17 mouse cellular contexts compared by ENCODE assay signal in the genomic region with DNA sequence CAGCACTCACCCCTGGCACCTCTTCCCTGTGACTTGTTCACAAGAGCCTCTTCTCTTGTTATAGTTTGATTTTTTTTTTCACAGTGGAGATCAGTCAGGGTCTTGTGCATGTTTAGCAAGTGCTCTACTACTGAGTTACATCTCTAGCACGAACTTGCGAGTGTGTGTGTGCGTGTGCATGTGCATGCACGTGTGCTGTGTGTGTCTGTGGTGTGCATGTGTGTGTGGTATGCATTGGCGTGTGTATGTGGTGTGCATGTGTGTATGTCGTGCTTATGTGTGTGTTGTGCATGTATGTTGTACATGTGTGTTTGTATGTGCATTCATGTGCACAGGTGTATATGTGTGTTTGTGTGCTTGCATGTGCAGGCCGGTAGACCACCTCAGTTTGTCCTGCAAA. TPM values are rescaled to one million over a fixed set of nuclear protein-coding genes. Genes with fewer than 3 reads are reported as not detected.
DNase-seq lines count a peak whose midpoint lies in the region; ATAC-seq and TF ChIP-seq lines count a peak whose summit lies in the region.
"Had no signal": no experiment of that assay in that cellular context is flagged by ENCODE, and none has a peak within 500 bp of the region (broad histone marks: within the 10 kb centered on the region; RNA-seq: fewer than 3 reads in every experiment).

No protein-coding gene starts in this region.

- H3K9ac ChIP-seq in lung, embryonic 14.5 days = no peak overlapping the region
- no peak overlapping the region for H3K9ac ChIP-seq in lung, postnatal 0 days (replicated peaks; ENCODE audit: low read depth)
- no peak overlapping the region for H3K9ac ChIP-seq in intestine, embryonic 16.5 days (ENCODE audit: low read depth, low read length)
- no peak overlapping the region for H3K9ac ChIP-seq in stomach, embryonic 16.5 days (ENCODE audit: low read length)
- H3K9ac ChIP-seq: forebrain, embryonic 13.5 days; forebrain, postnatal 0 days; hindbrain, embryonic 15.5 days had no signal

- no peak for TF ChIP-seq EP300 in lung, postnatal 0 days (IDR thresholded peaks at IDR 0.05)

- no peak for TF ChIP-seq CTCF in lung, embryonic 14.5 days (IDR thresholded peaks at IDR 0.05; ENCODE audit: low read depth)
- no peak for TF ChIP-seq CTCF in lung, postnatal 0 days (IDR thresholded peaks at IDR 0.05)
- TF ChIP-seq CTCF in bone marrow, adult 2 months (IDR thresholded peaks at IDR 0.05; ENCODE audit: control insufficient read depth, insufficient read depth, low read length) = 0 out of 2 replicates have a peak, but pooled peaks have one; percentile 2

- H3K9me3 ChIP-seq in lung, embryonic 14.5 days (ENCODE audit: low read depth, low read length) = no peaks in the 10 kb centered on the region
- no peaks in the 10 kb centered on the region for H3K9me3 ChIP-seq in lung, postnatal 0 days (ENCODE audit: low read length)
- no peaks in the 10 kb centered on the region for H3K9me3 ChIP-seq in intestine, embryonic 16.5 days (ENCODE audit: control insufficient read depth, low read length)
- no peaks in the 10 kb centered on the region for H3K9me3 ChIP-seq in stomach, embryonic 16.5 days (replicated peaks; ENCODE audit: control insufficient read depth, low read length)
- H3K9me3 ChIP-seq: embryonic facial prominence, embryonic 10.5 days; forebrain, embryonic 13.5 days; hindbrain, embryonic 15.5 days had no signal

- H3K4me1 ChIP-seq in lung, embryonic 14.5 days (ENCODE audit: insufficient read depth) = no peaks in the 10 kb centered on the region
- no peaks in the 10 kb centered on the region; the same call in 1 of the 2 replicates for H3K4me1 ChIP-seq in lung, postnatal 0 days (ENCODE audit: insufficient read depth, low read depth, low read length)
- peaks cover 1% of the 10 kb centered on the region for H3K4me1 ChIP-seq in bone marrow, adult 2 months (ENCODE audit: control insufficient read depth, insufficient read depth, low read length)
- H3K4me1 ChIP-seq in intestine, embryonic 16.5 days (ENCODE audit: control insufficient read depth, insufficient read depth, low read length) = peaks cover 16% of the 10 kb centered on the region
- peaks cover 6% of the 10 kb centered on the region; the same call in 1 of the 2 replicates for H3K4me1 ChIP-seq in stomach, embryonic 16.5 days (ENCODE audit: control insufficient read depth, insufficient read depth, low read length)
- H3K4me1 ChIP-seq: forebrain, embryonic 13.5 days; hindbrain, embryonic 15.5 days had no signal

- H3K27me3 ChIP-seq in lung, embryonic 14.5 days (ENCODE audit: insufficient read depth, low read length) = no peaks in the 10 kb centered on the region
- no peaks in the 10 kb centered on the region for H3K27me3 ChIP-seq in lung, postnatal 0 days (replicated peaks; ENCODE audit: insufficient read depth, low read length)
- no peaks in the 10 kb centered on the region for H3K27me3 ChIP-seq in intestine, embryonic 16.5 days (replicated peaks; ENCODE audit: control insufficient read depth, insufficient read depth, low read length)
- no peaks in the 10 kb centered on the region for H3K27me3 ChIP-seq in stomach, embryonic 16.5 days (ENCODE audit: control insufficient read depth, insufficient read depth, low read length)
- H3K27me3 ChIP-seq: forebrain, embryonic 13.5 days; hindbrain, embryonic 15.5 days had no signal

- ATAC-seq in lung, embryonic 14.5 days (ENCODE audit: insufficient read depth) = no peak
- no peak for ATAC-seq in lung, postnatal 0 days
- ATAC-seq in intestine, embryonic 16.5 days = no peak
- no peak for ATAC-seq in stomach, embryonic 16.5 days (ENCODE audit: insufficient read depth, low FRiP score)
- ATAC-seq in frontal cortex, adult (ENCODE audit: low TSS enrichment) = no peak
- ATAC-seq: forebrain, embryonic 13.5 days; forebrain, postnatal 0 days had no signal

- no peak overlapping the region for H3K4me2 ChIP-seq in lung, embryonic 14.5 days
- no peak overlapping the region for H3K4me2 ChIP-seq in lung, postnatal 0 days (replicated peaks; ENCODE audit: low read depth, low read length)
- H3K4me2 ChIP-seq in intestine, embryonic 16.5 days (ENCODE audit: low read depth, low read length) = no peak overlapping the region
- no peak overlapping the region for H3K4me2 ChIP-seq in stomach, embryonic 16.5 days (ENCODE audit: low read depth, low read length)
- H3K4me2 ChIP-seq: forebrain, embryonic 13.5 days; heart, embryonic 11.5 days; hindbrain, embryonic 15.5 days had no signal

- H3K36me3 ChIP-seq in lung, embryonic 14.5 days (ENCODE audit: insufficient read depth) = peaks cover 14% of the 10 kb centered on the region; the same call in 1 of the 2 replicates
- H3K36me3 ChIP-seq in lung, postnatal 0 days (ENCODE audit: insufficient read depth, low read length) = no peaks in the 10 kb centered on the region
- no peaks in the 10 kb centered on the region for H3K36me3 ChIP-seq in intestine, embryonic 16.5 days (ENCODE audit: control insufficient read depth, insufficient read depth, low read length)
- H3K36me3 ChIP-seq in stomach, embryonic 16.5 days (ENCODE audit: control insufficient read depth, insufficient read depth, low read length) = no peaks in the 10 kb centered on the region
- H3K36me3 ChIP-seq: hindbrain, embryonic 15.5 days had no signal

- 86% methylated on average over 7 of the region's 7 CpGs for WGBS in lung, embryonic 14.5 days
- WGBS in lung, postnatal 0 days = 86% methylated on average over 7 of the region's 7 CpGs
- WGBS in bone marrow, adult 2 months = 85% methylated on average over 7 of the region's 7 CpGs
- 92% methylated on average over 7 of the region's 7 CpGs for WGBS in intestine, embryonic 16.5 days
- 91% methylated on average over 7 of the region's 7 CpGs for WGBS in stomach, embryonic 16.5 days

- H3K4me3 ChIP-seq in lung, embryonic 14.5 days (ENCODE audit: low read depth, low read length) = no peak overlapping the region
- H3K4me3 ChIP-seq in lung, postnatal 0 days (ENCODE audit: low read depth, low read length) = no peak overlapping the region
- no peak overlapping the region for H3K4me3 ChIP-seq in bone marrow, adult 2 months (replicated peaks; ENCODE audit: control insufficient read depth, low read depth, low read length)
- no peak overlapping the region for H3K4me3 ChIP-seq in intestine, embryonic 16.5 days (ENCODE audit: low read length)
- H3K4me3 ChIP-seq in stomach, embryonic 16.5 days (replicated peaks; ENCODE audit: low read length) = no peak overlapping the region
- H3K4me3 ChIP-seq: embryonic facial prominence, embryonic 10.5 days; forebrain, embryonic 13.5 days; heart, adult 2 months; hindbrain, embryonic 15.5 days had no signal

- DNase-seq in lung, embryonic 14.5 days = no peak
- DNase-seq in lung, postnatal 0 days (ENCODE audit: low spot score) = no peak
- DNase-seq in ovary, postnatal 10 days (ENCODE audit: low spot score) = no peak
- DNase-seq: adrenal gland, adult 2 months; adrenal gland, postnatal 25 days; cerebellum, adult 2 months; cerebellum, postnatal 10 days; forebrain, postnatal 0 days; heart, adult 2 months had no signal

- no peak for TF ChIP-seq POLR2A in bone marrow, adult 2 months (IDR thresholded peaks at IDR 0.05; ENCODE audit: borderline replicate concordance, control insufficient read depth, low read depth, low read length)

- 0 out of 2 replicates have a peak overlapping the region, but pooled peaks have one; percentile 66 for H3K27ac ChIP-seq in lung, embryonic 14.5 days (ENCODE audit: low read depth)
- no peak overlapping the region for H3K27ac ChIP-seq in lung, postnatal 0 days (ENCODE audit: low read length)
- H3K27ac ChIP-seq in bone marrow, adult 2 months (ENCODE audit: control insufficient read depth, insufficient read depth, low read depth, low read length, poor library complexity) = no peak overlapping the region
- peak overlapping the region; percentile 41 for H3K27ac ChIP-seq in intestine, embryonic 16.5 days (ENCODE audit: low read length)
- H3K27ac ChIP-seq in stomach, embryonic 16.5 days (ENCODE audit: low read length) = peak overlapping the region; percentile 78
- H3K27ac ChIP-seq: embryonic facial prominence, embryonic 10.5 days; forebrain, embryonic 13.5 days; heart, adult 2 months; hindbrain, embryonic 15.5 days had no signal

RNA-seq across cellular contexts. Expression of a gene that starts 22.7 kb away (rescaled TPM):
- polyA plus RNA-seq in lung, embryonic 14.5 days (2014; fragmentation: Nextera tagmentation; extraction: Ambion mirVana) = 215 and 218 TPM in 2 replicates
- 138 and 155 TPM in 2 replicates for polyA plus RNA-seq in lung, postnatal 0 days (2015; fragmentation: Nextera tagmentation; extraction: Ambion mirVana)
- 48.1 and 91.8 TPM in 2 replicates for polyA plus RNA-seq in bone marrow, adult 2 months (2011; ENCODE audit: insufficient read depth, insufficient read length, low replicate concordance, missing spikeins)
- 314 and 329 TPM in 2 replicates for polyA plus RNA-seq in intestine, embryonic 16.5 days (2015; fragmentation: Nextera tagmentation; extraction: Ambion mirVana)
- 170 and 206 TPM in 2 replicates for polyA plus RNA-seq in stomach, embryonic 16.5 days (2015; fragmentation: Nextera tagmentation; extraction: Ambion mirVana)

RNA-seq across cellular contexts. Expression of a gene that starts 47.9 kb away (rescaled TPM):
- polyA plus RNA-seq in lung, embryonic 14.5 days (2014; fragmentation: Nextera tagmentation; extraction: Ambion mirVana) = 25.0 and 26.6 TPM in 2 replicates
- polyA plus RNA-seq in lung, postnatal 0 days (2015; fragmentation: Nextera tagmentation; extraction: Ambion mirVana) = 15.5 and 18.9 TPM in 2 replicates
- polyA plus RNA-seq in bone marrow, adult 2 months (2011; ENCODE audit: insufficient read depth, insufficient read length, low replicate concordance, missing spikeins) = 11.9 and 17.9 TPM in 2 replicates
- 20.6 and 22.0 TPM in 2 replicates for polyA plus RNA-seq in intestine, embryonic 16.5 days (2015; fragmentation: Nextera tagmentation; extraction: Ambion mirVana)
- polyA plus RNA-seq in stomach, embryonic 16.5 days (2015; fragmentation: Nextera tagmentation; extraction: Ambion mirVana) = 13.4 and 17.8 TPM in 2 replicates

Comparison
In these comparisons a context has a peak if more than half of its experiments do, and no peak if none do; other contexts are left out.
1. H3K27ac ChIP-seq: peak in lung, embryonic 14.5 days (single experiment), intestine, embryonic 16.5 days (single experiment) and stomach, embryonic 16.5 days (single experiment); none in lung, postnatal 0 days (single experiment) and bone marrow, adult 2 months (single experiment).